Mouse (Mus musculus): ENCODE data around the gene Ebf4. TPM values are rescaled to one million over a fixed set of nuclear protein-coding genes. Genes with fewer than 3 reads are reported as not detected.

Ebf4 gene
- polyA plus RNA-seq, 1 experiment from 2014 or later, result 2.3 TPM

DNA sequence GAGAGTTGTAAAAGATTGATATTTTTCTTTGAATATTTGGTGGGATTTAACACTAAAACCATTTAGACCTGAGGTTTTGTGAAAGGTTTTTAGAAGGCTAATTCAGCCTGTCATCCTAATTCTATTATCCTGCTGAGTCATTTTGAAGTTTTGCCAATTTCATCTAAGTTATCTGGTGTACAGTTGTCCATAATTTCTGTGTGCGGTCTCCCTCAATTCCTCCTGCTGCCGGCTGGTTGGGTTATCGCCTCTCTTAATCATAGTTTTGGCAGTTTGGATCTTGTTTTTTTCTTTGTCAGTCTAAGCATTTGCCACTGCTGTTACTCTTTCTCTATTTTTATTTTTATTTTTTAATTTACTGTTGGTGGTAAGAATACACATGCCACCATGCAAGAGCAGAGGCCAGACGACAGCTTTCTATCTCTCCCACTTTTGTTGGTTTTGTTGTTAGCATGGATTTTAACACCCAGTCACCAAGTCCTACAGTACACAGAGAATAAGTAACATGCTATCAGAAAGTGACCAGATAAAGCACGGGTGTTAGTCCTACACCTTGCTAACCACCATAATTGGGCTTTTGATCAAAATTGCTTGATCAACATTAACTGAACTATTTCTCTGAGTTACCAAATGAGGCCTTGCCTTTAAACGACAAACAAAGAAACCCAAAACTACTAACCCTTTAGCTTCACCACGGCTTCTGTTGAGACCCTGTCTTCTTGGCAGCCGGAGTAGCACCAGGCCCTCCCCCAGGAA is 45.7 kb downstream of the Ebf4 start:
- 77% methylated on average over 8 of the region's 8 CpGs for WGBS

DNA sequence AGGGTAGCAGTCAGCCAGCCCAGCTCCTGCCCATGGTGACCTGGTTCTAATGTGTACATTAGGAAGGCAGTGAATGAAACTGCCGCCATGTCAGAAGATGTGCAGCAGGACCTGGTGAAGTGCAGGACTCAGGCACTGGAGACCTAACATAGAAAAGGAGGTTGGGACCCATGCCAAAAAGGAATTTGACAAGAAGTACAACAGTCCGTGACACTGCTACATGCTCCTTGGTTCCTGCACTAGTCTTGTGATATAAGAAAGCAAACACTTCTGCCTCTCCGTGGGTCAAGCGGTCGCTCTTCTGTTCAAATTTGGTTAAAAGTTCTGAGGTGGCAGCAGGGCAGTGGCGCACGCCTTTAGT is 46.2 kb downstream of the Ebf4 start:
- Histone ChIP-seq H3K4me1 (ENCODE audit: insufficient read depth) (no peaks in the 10 kb centered on the region), H3K4me3 (ENCODE audit: low read depth, low read length) (no peak overlapping the region), H3K27ac (ENCODE audit: low read depth) (no peak overlapping the region), H3K27me3 (ENCODE audit: insufficient read depth, low read length) (no peaks in the 10 kb centered on the region), H3K9me3 (ENCODE audit: low read depth, low read length) (no peaks in the 10 kb centered on the region), H3K4me2 (no peak overlapping the region), H3K9ac (no peak overlapping the region), H3K36me3 (ENCODE audit: insufficient read depth) (no peaks in the 10 kb centered on the region)
- no peak for TF ChIP-seq CTCF (IDR thresholded peaks at IDR 0.05; ENCODE audit: low read depth)
- no peak for ATAC-seq (ENCODE audit: insufficient read depth)
- 70% methylated on average over 7 of the region's 7 CpGs for WGBS
- DNase-seq, result peak; percentile 21

More for the DNA sequence above, 45.7 kb downstream of the Ebf4 start:
- no peak for TF ChIP-seq CTCF (IDR thresholded peaks at IDR 0.05; ENCODE audit: low read depth)
- Histone ChIP-seq H3K4me3 (ENCODE audit: low read depth, low read length) (no peak overlapping the region), H3K4me2 (no peak overlapping the region), H3K27me3 (ENCODE audit: insufficient read depth, low read length) (no peaks in the 10 kb centered on the region), H3K4me1 (ENCODE audit: insufficient read depth) (no peaks in the 10 kb centered on the region), H3K9me3 (ENCODE audit: low read depth, low read length) (no peaks in the 10 kb centered on the region), H3K36me3 (ENCODE audit: insufficient read depth) (no peaks in the 10 kb centered on the region), H3K9ac (no peak overlapping the region), H3K27ac (ENCODE audit: low read depth) (no peak overlapping the region)
- ATAC-seq (ENCODE audit: insufficient read depth) (no peak), DNase-seq (no peak)

DNA sequence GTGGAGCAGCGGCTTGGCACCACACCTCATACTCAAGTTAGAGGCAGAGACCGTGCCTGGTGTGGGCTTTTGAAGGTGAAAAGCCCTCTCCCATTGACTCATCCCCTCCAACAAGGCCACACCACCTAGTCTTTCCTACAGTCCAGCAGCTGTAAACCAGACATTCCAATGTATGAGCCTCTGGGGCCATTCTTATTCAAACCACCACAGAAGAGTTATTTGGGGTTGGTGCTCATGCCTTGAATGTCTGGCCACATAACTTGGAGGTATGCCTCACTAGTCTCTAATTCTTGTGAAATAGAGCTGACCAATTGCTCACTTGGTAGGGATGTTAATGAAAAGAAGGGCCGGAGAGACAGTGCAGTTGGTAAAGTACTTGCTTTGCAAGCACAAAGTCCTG is 55.4 kb downstream of the Ebf4 start:
- 77% methylated on average over 3 of the region's 3 CpGs for WGBS
- ATAC-seq (ENCODE audit: insufficient read depth), result no peak

DNA sequence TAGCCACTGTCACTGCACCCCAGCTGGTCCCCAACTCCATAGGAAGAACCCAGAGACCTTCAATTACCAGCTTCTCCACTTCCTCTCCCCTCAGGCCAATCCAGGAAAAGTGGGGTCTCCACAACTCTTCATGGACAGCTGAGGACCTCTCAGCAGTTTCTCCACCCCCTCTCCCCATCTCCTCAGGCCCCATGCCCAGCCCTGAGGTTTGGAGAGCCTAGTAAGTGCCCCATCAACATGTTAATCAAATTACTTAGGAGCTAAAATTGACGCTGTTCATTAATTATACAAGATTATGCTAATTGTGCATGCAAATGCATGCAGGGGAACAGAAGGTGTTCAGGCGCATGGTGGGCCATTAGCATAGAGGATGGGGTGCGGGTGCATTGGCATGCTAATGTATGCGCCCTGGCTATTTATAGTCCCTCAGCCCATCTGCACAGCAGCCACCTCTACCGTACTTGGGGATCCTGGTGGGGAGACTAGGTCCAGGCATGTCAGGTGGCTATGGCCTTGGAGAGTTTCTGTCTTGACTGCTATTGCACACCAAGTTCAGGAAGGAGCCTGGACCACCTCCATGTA is 56.9 kb downstream of the Ebf4 start:
- Histone ChIP-seq H3K36me3 (ENCODE audit: insufficient read depth) (no peaks in the 10 kb centered on the region), H3K4me3 (ENCODE audit: low read depth, low read length) (no peak overlapping the region), H3K4me2 (no peak overlapping the region), H3K9me3 (ENCODE audit: low read depth, low read length) (no peaks in the 10 kb centered on the region), H3K27me3 (ENCODE audit: insufficient read depth, low read length) (no peaks in the 10 kb centered on the region), H3K27ac (ENCODE audit: low read depth) (no peak overlapping the region), H3K9ac (no peak overlapping the region), H3K4me1 (ENCODE audit: insufficient read depth) (no peaks in the 10 kb centered on the region)
- TF ChIP-seq CTCF (IDR thresholded peaks at IDR 0.05; ENCODE audit: low read depth), result no peak
- WGBS, result 41% methylated on average over 5 of the region's 5 CpGs
- ATAC-seq (ENCODE audit: insufficient read depth) (no peak), DNase-seq (no peak)

More for the DNA sequence above, 55.4 kb downstream of the Ebf4 start:
- no peak overlapping the region for H3K9ac ChIP-seq
- no peaks in the 10 kb centered on the region for H3K4me1 ChIP-seq (ENCODE audit: insufficient read depth)
- H3K27ac ChIP-seq (ENCODE audit: low read depth), result no peak overlapping the region
- H3K36me3 ChIP-seq (ENCODE audit: insufficient read depth), result no peaks in the 10 kb centered on the region
- no peaks in the 10 kb centered on the region for H3K9me3 ChIP-seq (ENCODE audit: low read depth, low read length)
- no peak overlapping the region for H3K4me2 ChIP-seq
- no peak for DNase-seq
- no peaks in the 10 kb centered on the region for H3K27me3 ChIP-seq (ENCODE audit: insufficient read depth, low read length)
- no peak for TF ChIP-seq CTCF (IDR thresholded peaks at IDR 0.05; ENCODE audit: low read depth)
- no peak overlapping the region for H3K4me3 ChIP-seq (ENCODE audit: low read depth, low read length)

DNA sequence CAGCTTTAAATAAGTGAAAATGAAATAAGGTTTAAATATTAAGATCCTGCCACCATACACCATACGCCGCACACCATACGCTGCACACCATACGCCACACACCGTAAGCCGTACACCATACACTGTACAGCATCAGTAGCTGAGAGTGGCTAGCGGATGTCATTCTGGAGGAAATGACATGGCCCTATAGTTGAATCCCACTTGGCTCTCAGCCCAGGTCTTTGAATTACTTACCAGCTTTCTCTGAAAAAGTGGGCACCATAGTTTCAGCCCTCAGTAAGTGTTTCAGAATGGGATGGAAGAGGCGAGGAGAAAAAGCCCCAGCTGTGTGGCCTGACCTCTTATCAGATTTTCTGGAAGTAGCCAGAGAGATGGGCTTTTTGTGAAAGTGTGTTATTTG is 58.4 kb downstream of the Ebf4 start:
- Histone ChIP-seq H3K4me3 (ENCODE audit: low read depth, low read length) (no peak overlapping the region), H3K4me1 (ENCODE audit: insufficient read depth) (no peaks in the 10 kb centered on the region), H3K36me3 (ENCODE audit: insufficient read depth) (no peaks in the 10 kb centered on the region), H3K4me2 (no peak overlapping the region), H3K9me3 (ENCODE audit: low read depth, low read length) (no peaks in the 10 kb centered on the region), H3K27ac (ENCODE audit: low read depth) (no peak overlapping the region), H3K27me3 (ENCODE audit: insufficient read depth, low read length) (peaks cover 2% of the 10 kb centered on the region; the same call in 1 of the 2 replicates), H3K9ac (no peak overlapping the region)
- ATAC-seq (ENCODE audit: insufficient read depth), result no peak
- no peak for TF ChIP-seq CTCF (IDR thresholded peaks at IDR 0.05; ENCODE audit: low read depth)
- DNase-seq, result peak; percentile 30
- WGBS, result 89% methylated on average over 8 of the region's 8 CpGs

DNA sequence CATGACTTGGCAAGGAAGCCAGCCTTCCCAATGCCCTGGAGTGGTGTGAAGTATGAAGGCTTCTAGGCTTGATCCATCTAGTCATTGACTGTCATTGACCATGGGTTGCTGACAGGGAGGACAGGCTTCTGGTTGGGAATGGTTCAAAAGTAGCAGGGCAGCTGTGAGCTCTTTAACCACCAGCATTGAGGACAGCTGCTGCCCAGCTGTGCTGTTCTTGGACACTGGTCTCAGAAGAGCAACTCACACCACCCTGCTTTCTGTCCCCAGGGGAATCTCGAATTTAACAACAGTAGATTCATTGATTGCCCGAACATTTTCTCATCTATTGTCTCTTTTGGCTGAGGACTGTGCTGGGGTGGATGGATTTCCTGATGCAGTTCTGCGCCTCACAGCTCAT is 58.9 kb downstream of the Ebf4 start:
- Histone ChIP-seq H3K9ac (no peak overlapping the region), H3K36me3 (ENCODE audit: insufficient read depth) (no peaks in the 10 kb centered on the region), H3K9me3 (ENCODE audit: low read depth, low read length) (no peaks in the 10 kb centered on the region), H3K27me3 (ENCODE audit: insufficient read depth, low read length) (peaks cover 7% of the 10 kb centered on the region; the same call in 1 of the 2 replicates), H3K4me3 (ENCODE audit: low read depth, low read length) (no peak overlapping the region), H3K4me2 (no peak overlapping the region), H3K27ac (ENCODE audit: low read depth) (no peak overlapping the region), H3K4me1 (ENCODE audit: insufficient read depth) (no peaks in the 10 kb centered on the region)
- peak; percentile 9 for DNase-seq
- TF ChIP-seq CTCF (IDR thresholded peaks at IDR 0.05; ENCODE audit: low read depth), result no peak
- no peak for ATAC-seq (ENCODE audit: insufficient read depth)
- whole genome bisulfite sequencing, result 68% methylated on average over 3 of the region's 3 CpGs

DNA sequence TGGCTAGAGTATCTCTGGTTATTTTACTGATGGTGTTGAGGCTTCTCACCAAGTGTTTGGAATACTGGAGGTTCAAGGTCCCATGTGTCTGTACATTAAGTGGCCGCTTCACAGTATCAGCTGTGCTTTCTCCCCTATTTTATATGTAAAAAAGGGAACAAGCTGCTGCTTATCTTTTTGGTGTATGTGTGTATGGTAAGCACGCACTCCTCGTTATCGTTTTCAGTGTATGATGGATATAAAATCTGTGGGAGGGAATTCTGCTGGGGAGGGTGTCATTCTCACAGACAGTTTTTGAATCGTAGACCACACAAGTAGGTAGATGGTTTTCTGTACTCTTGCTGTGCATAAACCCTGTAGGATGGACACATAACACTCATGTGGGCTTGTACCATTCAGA is 62.6 kb downstream of the Ebf4 start:
- peaks cover 41% of the 10 kb centered on the region for H3K27me3 ChIP-seq (ENCODE audit: insufficient read depth, low read length)
- TF ChIP-seq CTCF (IDR thresholded peaks at IDR 0.05; ENCODE audit: low read depth), result no peak
- no peak overlapping the region for H3K4me3 ChIP-seq (ENCODE audit: low read depth, low read length)
- H3K9ac ChIP-seq, result no peak overlapping the region
- H3K9me3 ChIP-seq (ENCODE audit: low read depth, low read length), result no peaks in the 10 kb centered on the region
- 80% methylated on average over 5 of the region's 5 CpGs for WGBS
- DNase-seq (no peak), ATAC-seq (ENCODE audit: insufficient read depth) (no peak)
- no peak overlapping the region for H3K27ac ChIP-seq (ENCODE audit: low read depth)
- no peaks in the 10 kb centered on the region for H3K36me3 ChIP-seq (ENCODE audit: insufficient read depth)
- no peak overlapping the region for H3K4me2 ChIP-seq
- H3K4me1 ChIP-seq (ENCODE audit: insufficient read depth), result no peaks in the 10 kb centered on the region
